Mouse (Mus musculus) gastrocnemius, postnatal 14 days (tissue): Measurements from ENCODE around the gene Retnlb. TPM values are rescaled to one million over a fixed set of nuclear protein-coding genes. Genes with fewer than 3 reads are reported as not detected.
"Not testable (repeated sequence)": the region's sequence is repeated elsewhere in the genome, so short reads cannot be mapped to it uniquely, and the experiment has no call there.

Experiments
- DNase-seq: peaks from one replicate; pipeline ENCODE4 v3.0.0; 2021; ENCODE audit warnings: mixed read lengths
- intact Hi-C: fragments of 180-260 bp; cut with DNase I; formaldehyde crosslinking; loops from one replicate; pipeline ENCODE4 v1.15.1; 2025; ENCODE audit warnings: low total_unique reads
- total RNA-seq, 2 experiments: library from RNA; stranded (reverse); gene quantifications; 2 replicates each; pipeline ENCODE4 v1.2.3; 2021

Retnlb gene
- total RNA-seq, 2 experiments from 2014 or later: not detected

- peak; percentile 6 for DNase-seq
- intact Hi-C loops: not testable (repeated sequence)
These were observed 48.3 kb downstream of the Retnlb start for GRCm38 (mm10) chr16:48865004-48865403.

- DNase-seq: no peak
These were observed 51.0 kb downstream of the Retnlb start for GRCm38 (mm10) chr16:48867690-48868089.

More at GRCm38 (mm10) chr16:48867690-48868089, 51.0 kb downstream of the Retnlb start:
- intact Hi-C loops: no loop called here

Other genes with a start within 250 kb of the Retnlb start
- gene Trat1, start 44.8 kb upstream of the Retnlb start, total RNA-seq: not detected
- gene Retnla, start 25.7 kb downstream of the Retnlb start, total RNA-seq: 1 to 10 TPM; 2.8 to 5.6 TPM
- gene Retnlg, start 55.8 kb downstream of the Retnlb start, total RNA-seq: not detected
- 1 to 10 TPM; 5.1 to 5.2 TPM for gene Dzip3, start 177.3 kb downstream of the Retnlb start, total RNA-seq
- 1 to 10 TPM; 2.1 to 2.4 TPM for gene Cip2a, start 177.3 kb downstream of the Retnlb start, total RNA-seq
- not detected for gene Myh15, start 240.6 kb downstream of the Retnlb start, total RNA-seq